Mouse (Mus musculus) spleen, postnatal 14 days (tissue): ENCODE results near the gene Pfn3.
A peak's percentile ranks its signal among the peaks of the same experiment; 100 is the strongest.
"Not testable (repeated sequence)": the region's sequence is repeated elsewhere in the genome, so short reads cannot be mapped to it uniquely, and the experiment has no call there.

Source experiments
- DNase-seq, 2 experiments: peaks; one replicate each; pipeline ENCODE4 v3.0.0; 2021 to 2022; ENCODE audit warnings: low spot score in 2 of 2

The Pfn3 gene

DNA sequence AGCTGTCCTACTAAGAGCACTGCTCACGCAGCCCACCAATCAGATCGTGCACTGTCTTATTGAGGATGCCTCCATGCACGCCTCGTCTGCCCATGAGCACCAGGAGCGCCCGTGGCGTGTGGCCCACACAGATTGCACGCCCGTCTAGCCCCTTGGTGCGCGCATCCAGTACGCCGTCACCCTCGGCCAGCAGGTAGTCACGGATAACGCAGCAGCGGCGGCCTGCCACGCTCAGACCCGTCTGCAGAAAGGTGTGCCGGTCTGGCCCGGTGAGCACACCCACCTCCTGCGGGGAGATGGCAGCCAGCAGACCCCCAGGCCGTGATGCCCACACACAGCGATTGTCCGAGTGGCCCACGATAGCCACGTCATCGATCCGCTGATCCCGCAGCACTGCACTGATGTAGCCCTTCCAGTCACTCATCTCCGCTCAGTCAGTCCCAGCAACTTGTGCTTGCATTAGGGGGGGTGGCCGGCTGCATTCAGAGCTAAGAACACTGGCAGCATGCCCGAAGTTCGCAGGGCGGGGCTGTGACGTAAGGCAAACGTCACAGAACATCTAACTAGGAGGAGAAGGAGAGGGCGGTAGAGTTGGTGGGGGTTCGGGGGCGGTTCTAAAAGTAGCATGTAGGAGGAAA lies at the start of gene Pfn3:
Gene Pfn3 (minus strand): TSS at position 490 of the 638 bp plus-strand sequence.
- no peak for DNase-seq

DNA sequence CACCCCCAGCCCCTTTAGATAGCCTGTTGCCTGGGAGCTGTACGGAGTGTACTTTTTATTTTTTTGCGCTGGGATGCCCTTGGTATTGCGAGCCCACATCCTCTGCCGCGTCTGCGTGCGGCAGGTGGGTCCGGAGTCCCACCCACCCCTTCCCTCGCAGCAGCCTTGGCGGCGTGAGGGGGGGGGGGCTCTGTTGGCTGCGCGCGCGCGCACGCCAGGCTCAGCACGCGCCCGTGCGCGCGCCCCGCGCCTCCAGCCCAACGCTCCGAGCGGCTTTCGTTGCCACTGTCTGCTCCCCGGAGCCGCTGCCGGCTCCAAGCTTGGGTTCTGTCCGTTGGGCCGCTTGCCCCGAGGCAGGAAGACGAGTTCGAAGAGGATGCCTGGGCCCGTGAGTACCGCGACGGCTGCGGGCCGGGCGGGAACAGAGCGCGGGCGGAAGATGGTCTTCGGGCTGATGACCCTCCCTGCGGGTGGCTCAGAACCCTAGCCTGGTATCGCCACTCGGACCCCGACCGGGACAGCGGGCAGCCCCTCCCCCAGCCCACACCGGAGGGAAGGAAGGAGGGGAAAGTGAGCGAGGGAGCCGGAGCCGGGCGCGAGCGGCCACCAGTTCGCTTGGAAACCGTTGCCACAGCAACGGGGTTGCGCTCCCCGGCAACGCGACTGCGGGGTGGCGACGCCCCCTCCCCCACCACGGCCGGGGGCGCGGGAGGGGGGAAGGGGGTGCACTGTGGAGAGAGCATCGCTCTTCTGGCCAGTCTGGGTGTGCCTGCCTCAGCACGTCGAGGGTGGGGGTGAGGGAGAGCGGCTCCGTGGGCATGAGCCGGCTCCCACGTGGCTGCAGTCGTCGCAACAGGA lies 49.2 kb upstream of the Pfn3 start, which contains the start of gene Prr7:
Gene Prr7 (plus strand): TSS at position 241 of the 858 bp plus-strand sequence.
- DNase-seq: peak in 1 of 2 experiments; percentile 38

DNA sequence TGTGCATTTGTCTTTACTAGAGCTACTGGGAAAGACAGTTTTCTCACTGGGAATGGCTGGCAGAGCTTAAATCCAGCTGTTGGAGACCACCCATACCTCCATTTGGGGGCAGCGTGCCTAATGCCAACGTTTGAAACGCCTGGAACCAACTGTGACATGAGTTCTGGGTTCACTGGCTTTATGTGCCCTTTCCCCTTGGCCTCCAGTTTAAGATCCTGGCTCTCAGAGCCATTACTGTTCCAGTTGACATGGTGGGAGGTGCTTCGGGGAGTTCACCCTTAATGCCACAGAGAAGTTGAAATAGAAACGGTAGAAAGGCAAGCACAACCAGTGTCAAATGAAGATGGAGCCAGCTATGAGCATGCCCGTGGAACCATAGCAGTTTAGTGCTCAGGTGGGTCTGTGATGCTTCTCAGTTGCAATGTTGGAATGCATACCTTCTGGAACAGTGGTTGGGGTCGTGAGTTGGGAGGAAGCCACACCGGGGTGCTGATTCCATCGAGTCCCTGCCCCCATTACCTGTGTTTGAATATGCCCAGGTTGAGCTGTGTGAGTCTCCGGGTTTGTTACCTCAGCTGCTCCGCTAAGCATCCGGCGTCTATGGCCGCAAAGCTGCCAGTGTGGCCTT lies 48.5 kb upstream of the Pfn3 start:
- no peak for DNase-seq

DNA sequence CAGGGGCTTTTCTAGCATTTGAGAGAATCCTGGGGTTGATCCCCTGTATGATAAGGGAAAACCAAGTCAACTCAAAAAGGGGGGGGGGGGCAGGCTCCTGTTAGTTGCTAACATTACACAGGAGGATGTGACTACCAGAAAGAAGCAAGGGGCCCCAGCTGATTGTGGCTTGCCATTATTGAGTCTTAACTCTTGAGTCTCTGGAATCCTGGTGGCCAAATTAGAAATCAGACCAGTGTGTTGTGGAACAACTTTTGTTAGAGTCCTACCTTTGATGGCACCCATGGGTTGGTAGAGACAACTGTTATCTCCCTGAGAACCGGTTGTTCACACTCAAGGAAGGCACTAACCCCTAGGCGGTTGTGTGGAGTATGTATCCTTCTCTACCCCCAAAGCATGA lies 47.9 kb upstream of the Pfn3 start:
- no peak for DNase-seq

DNA sequence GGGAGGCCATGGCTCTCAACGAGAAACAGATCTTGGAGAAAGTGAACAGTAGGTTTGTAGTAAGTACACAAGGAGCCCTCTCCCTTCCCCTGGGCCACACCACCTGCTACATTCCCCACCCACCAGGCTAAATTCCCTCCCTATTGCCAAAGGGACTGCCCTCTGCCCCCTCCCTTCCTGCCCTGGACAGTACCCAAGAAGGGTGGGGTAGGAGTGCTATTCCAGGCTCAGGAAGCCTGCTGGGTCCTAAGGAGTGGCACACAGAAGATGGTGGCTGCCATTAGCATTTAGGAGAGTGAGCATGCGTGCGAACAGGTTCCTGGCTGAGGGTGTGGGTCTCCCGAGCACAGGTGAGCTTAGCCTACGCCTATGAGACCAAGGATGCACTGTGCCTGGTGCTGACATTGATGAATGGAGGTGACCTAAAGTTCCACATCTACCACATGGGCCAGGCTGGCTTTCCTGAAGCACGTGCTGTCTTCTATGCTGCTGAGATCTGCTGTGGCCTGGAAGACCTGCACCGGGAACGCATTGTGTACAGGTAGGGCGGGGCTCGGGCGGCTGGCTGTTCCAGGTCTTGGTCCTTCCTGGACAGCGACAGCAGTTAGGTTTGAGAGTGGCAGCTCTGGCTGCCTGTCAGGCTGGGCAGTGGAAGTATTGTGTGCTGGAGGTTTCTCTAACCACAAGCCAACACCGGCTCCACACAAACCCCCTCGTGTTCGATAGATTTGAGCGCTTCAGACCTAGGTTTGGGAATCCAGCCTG lies 36.9 kb upstream of the Pfn3 start:
- DNase-seq: no peak

DNA sequence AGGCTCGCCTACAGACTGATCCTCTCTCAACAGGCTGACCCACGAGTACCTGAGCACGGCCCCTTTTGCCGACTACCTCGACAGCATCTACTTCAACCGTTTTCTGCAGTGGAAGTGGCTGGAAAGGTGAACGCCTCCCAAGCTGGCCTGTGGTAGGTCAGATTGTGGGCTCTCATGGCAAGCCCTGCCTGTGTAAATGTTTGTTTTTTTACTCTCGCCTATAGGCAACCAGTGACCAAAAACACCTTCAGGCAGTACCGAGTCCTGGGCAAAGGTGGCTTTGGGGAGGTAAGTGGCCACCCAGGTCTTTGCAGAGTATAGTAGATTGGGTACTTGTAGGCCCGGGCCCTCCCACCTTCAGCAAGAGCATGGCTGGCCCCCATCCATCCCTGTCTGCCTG lies 36.3 kb upstream of the Pfn3 start:
- DNase-seq: no peak

DNA sequence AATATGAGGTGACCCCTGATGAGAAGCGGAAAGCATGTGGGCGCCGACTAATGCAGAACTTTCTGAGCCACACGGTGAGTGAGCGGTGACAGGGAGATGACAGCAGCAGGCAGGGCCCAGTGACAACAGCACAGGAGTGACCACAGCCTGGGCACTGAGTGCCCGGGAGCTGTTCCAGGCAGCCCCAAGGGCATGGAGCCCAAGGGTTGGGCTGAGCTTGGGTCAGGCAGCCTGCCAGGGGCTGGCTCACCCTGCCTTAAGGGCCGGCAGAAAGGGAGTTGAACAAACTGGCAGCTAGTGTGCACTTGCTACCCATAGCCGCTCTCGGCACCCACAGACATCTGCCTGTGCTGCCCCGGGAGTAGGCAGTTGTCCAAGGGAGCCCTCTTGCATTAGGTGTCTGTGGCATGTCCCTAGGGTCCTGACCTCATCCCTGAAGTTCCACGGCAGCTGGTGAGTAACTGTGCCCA lies 35.5 kb upstream of the Pfn3 start:
- no peak for DNase-seq

DNA sequence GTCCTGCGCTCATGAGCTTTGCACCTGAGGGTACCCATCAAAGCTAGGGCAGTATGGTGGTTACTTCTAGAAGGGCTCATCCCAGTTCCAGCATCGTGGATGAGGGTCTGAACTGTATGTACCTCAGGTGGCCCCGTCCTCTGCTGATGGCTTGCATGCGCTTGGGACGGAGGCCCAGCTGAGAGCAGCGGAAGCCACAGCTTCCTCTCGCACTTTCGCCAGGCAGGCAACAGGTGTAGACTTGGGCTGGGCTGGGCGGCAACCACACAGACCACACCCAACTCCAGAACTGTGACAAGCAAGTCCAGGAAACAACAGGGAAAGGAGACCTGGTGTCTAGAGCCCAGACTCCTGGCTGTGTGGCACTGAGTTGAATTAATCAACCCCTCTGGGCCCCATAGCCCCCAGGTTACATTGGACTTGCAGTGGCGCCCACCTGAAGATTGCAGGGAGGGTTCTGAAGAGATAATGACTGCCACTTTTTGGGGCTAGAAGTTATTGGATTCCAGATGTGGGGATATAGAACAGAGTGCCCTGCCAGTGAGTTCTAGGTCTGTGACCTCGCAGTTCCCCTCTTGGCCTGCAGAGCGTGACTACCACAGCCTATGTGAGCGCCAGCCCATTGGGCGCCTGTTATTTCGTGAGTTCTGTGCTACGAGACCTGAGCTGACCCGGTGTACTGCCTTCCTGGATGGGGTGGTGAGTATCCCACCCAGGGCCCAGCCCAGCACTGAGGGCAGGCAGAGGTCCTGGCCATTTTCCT lies 34.8 kb upstream of the Pfn3 start:
- peak; percentile 51 to 54 for DNase-seq

DNA sequence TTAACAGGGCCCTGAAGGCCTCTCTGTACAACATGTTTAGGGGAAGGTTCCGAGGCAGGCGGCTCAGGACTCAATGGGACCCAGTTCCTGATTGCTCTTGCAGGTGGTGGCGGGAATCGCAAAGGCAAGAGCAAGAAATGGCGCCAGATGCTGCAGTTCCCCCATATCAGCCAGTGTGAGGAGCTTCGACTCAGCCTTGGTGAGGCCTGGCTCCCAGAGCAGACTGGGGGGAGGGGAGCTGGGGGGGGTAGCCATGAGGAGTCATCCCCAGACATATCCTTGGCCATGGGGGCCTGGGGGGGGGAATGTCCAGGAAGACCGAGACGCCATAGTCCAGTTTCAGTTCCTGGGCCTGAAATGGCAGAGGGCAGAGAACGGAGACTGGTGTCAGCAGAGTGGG lies 34.2 kb upstream of the Pfn3 start:
- no peak for DNase-seq

DNA sequence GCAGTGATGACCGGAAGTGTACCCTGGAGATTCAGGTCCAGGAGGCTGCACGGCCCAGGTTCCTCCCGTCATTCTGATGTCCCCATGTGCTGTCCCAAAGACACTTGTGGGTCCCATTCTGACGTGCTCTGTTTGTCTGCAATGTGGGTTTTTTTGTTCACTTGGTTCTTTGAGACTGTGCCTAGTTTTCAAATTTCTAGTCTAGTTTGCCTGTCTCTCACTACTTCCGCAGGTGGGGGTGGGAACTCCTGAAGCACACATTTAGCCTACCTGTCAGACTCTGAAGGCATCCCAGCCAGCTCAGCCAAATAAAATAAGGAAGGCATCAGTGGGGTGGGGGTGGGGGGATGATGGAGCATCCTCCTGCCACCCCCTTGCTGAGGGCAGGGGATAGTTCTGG lies 33.1 kb upstream of the Pfn3 start:
- no peak for DNase-seq

DNA sequence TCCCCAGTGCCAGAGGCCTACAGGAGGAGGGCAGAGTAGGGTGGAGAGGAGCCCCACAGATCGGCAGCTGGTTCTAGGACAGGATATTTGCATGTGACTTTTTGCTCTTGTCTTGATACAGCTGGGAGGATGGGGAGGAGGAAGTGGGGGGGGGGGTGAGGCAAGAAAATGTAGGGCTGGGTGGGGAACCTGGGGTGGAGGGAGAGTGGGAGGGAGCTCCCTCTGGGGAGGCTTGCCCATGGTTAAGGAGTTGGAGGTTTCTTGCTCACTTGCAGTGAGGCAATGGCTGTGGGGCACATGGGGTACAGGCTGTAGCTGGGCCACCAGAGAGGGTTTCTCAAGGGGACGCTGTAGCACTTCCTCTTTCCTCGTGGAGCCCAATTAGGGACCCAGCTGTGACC lies 32.5 kb upstream of the Pfn3 start:
- DNase-seq: peak in 1 of 2 experiments; percentile 48

DNA sequence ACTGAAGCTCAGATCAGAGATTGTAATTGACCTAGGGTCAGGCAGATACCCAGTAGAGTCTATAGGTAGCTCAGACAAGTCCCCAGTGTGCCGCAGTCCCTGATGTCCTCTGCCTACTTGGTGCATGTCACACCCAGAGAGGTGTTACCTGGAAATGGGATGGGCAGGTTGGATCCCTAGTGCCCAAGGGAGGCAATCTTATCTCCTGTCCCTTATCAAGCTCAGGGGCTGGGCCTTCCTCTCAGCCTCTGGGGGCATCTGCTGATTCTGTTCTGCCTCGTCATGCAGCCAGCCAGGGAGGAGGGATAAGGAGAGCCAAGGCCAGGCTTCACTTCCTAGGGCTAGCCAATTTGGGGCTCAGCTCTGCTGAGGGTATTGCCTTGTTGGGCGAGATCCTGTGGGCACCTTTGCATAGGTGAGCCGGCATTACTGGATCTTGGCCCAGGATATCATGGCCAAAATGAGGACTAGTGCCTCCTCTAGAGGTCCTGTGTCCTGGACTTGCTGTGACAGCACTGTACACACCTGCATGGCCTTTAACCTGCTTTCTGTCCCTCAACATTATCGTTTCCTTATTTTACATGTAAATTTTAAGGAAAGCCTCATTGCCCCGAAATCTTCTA lies 31.6 kb upstream of the Pfn3 start:
- DNase-seq: no peak

DNA sequence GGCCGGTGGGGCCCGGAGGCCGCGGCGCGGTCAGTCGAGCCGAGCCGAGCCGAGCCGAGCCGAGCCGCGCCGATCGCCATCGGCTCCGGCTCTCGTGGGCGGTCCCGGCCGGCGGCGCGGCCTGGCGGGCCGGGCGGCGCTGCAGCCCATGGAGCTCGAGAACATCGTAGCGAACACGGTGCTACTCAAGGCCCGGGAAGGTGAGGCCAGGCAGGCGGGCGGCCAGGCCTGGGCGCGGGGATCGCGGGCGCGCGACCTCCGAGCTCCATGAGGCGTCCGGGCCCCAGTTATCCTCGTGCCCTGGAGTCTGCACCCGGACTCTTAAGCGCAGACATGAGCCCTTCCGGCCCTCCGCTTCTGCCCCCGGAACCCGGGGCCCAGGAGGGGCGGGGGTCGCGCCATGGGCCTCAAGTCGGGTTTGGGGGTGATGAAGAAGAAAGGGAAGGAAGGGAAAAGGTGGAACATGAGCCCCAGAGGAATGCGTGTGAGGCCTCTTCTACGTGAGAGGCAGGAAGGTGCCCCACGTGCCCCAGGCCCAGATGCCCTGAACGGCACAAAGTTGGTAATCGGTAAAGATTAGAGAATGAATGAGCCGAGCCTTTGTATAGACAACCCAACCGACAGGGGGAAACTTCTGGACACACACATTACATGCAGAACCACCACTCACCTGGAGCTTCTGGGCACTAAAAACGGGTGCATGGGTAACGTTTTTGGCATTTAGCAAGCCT lies 30.5 kb upstream of the Pfn3 start:
- DNase-seq: no peak

DNA sequence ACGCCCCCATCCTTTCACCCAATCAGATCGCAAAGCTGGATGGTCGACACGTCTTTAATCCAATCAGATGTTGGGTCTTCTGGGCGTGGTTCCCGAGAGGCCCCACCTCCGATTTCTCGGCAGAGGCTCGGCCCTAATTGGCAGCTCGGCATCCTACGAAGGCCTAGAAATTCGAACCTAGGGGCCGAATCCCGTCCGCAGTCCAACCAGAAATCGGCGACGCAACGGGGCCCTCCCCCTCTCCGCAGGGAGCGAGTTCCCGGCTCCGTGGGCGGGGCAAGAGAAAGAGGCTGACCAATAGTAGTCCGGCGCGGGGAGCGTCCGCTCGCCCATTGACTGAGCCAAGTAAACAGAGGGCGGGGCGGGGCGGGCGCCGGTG lies 29.9 kb upstream of the Pfn3 start, which contains the start of gene Grk6:
Gene Grk6 (plus strand): TSS at position 136 of the 379 bp plus-strand sequence.
- DNase-seq: peak; percentile 97

DNA sequence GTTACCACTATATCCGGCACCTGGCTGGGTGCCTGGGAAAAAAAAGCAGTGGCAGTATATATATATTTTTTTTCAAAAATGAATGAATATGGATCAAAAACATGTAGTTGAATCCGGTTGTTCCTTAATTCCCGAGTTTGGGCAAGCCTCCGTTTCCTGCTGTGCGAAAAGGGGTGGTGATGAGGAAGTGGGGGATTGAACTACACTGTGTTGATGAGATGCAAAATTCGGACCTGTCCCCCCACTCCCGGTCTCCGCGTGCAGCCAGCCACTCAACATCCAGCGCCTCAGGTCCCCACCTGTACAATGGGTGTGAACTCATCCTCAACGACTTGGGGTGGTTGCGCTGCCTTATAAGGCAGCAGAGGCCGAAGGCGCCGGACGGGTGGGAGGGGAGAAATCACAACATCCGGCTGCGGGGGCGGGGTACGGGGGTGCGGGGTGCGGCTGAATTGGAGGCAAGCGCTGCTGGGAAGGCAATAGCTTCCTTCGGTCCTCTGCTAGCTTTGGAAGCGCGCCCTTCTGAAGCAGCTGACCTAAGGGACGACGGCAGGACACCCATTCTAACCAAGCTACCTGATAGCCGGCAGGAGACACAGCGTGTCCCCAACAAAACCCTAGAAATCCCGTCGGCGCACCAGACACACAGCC lies 29.4 kb upstream of the Pfn3 start:
- DNase-seq: peak; percentile 67 to 76

DNA sequence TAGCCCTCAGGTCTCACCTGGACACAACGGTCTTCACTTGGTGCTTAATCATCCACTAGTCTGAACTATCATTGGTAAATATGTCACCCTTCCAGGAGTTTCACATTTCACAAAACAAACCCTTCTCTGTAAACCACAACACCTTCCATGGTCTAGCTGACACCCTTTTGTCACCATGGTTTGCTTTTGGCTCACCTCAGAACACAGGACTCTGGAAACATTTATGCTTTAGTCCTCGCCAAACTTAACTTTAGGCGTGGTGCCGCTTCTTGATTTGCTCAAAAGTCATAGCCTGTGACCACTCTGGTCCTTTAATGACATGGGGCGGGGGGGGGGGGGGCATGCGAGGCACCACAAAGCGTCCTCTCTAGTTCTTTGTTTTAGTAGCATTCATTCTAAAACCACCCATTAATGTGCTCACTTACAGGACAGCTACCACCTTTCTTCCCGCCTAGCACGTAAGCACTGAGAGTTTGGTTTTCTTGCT lies 28.8 kb upstream of the Pfn3 start:
- DNase-seq: no peak

DNA sequence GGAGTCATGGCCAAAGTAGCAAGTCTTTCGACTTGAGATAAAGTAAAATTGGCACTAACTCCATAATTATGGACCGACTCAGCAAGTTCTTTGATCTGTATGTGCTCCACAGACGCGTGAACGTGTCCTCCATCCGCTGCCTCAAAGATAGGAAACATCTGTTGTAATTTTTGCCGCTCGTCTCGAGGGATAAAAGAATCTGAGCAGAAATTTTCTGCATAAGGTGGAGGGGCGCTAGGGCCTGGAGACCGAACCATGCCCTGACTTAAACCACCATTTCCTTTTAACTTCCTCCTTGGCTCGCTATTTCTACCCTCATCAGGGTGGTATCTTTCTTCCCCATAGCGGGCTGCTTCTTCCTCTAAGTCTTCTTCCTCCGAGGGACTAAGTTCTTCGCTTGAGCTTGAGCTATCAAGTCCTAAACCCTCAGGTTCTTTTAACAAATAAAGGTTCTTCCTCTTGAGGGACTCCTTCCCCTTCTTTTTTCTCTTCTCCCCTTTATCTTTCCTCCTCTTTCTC lies 22.1 kb upstream of the Pfn3 start:
- DNase-seq: not testable (repeated sequence)

DNA sequence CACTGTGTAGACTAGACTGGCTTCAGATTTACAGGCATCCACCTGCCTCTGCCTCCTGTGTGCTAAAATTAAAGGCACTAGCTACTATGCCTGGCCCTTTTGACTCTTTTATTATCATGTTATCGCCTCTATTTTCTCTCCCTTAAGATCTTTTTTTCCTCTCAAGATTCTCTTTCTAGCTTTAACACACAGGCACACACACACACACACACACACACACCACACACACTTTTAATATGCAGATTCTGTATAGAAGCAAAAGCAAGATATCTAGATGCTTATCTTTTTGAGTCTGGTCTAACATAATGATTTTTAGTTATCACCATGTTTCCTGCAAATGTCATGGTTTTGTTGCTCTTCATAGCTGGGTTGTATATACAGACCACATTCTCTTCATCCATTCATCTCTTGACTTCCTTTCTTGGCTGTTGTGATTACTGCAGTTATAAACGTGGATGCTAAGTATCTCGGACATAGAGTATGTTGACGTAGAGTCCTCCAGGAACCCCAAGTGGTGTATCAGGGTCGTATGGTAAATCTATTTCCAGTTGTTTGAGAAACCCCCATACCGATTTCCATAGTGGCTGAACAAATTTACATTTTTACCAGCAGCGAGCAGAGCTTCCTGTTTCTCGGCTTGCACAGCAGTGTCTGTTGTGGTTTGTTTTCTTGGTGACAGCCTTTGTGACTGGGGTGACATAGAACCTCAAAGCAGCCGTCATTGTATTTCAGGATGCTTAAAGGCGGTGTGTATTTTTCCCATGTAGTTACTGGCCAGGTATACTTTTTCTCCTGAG lies 17.1 kb upstream of the Pfn3 start:
- DNase-seq: no peak
